Mouse (Mus musculus) ES-E14 (cell line): Measurements from ENCODE around the gene Fam193b.

Experiments used
- CHD2 ChIP-seq: IDR thresholded peaks from 2 replicates; pipeline ENCODE4 v1.6.1; 2014; ENCODE audit warnings: mild to moderate bottlenecking, low read depth, low read length, inconsistent platforms
- MAFK ChIP-seq: IDR thresholded peaks from 2 replicates; pipeline ENCODE4 v1.6.1; 2014; ENCODE audit warnings: mild to moderate bottlenecking, low read depth, low read length, inconsistent platforms; ENCODE audit not compliant: insufficient read depth
- ZC3H11A ChIP-seq: IDR thresholded peaks from 2 replicates; pipeline ENCODE4 v1.6.1; 2012; ENCODE audit warnings: low read depth, mild to moderate bottlenecking, inconsistent platforms, low read length, borderline replicate concordance
- ZNF384 ChIP-seq: IDR thresholded peaks from 2 replicates; pipeline ENCODE4 v1.6.1; 2012; ENCODE audit warnings: low read depth, low read length, inconsistent platforms

DNA sequence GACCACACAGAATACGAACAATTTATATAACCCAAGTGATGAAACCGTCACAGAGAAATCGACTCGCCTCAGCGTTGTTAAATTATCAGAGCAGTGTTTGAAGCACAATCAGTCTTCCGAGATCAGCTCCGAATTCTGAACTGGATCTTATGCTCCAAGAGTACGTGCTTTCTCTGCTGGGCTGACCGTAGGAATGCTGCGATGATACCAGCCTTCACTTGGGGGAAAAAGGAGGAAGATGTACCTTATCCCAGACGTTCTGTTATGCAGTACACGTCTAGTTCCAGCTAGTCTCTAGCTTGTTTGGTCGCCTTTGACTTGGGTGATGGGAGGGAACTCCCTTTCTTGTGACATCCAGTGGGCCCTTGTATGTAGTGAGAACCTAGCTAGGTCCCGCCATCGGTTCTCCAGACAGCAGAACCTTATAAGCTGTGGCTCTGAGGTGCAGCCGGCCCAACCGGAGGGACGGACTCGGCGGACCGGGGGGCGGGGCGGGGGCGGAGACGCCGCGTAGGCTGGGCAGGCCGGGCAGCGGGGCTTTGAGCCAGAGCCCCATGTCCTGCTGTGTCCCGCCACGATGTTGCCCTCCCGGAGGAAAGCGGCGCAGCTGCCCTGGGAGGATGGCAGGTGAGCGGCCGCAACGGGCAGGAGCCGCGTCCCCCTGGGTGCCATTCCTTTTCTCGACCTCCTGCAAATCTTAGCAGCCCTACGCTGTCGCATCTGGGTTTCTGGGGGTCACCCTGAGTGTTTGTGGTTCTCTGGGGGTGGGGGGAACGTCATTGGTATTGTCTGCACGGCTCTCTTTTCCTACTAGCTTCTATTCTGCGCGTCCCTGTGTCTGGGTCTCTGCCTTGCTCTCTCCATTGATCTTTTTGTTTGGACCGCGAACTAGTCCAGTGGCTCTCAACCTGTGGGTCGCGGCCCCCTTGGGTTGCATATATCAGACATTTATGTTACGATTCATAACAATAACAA, 28.9 kb upstream of the Fam193b start, which contains the start of gene B4galt7:
- 0 out of 2 replicates have a peak, but pooled peaks have one; percentile 60 for TF ChIP-seq CHD2
- no peak for TF ChIP-seq ZNF384
- no peak for TF ChIP-seq MAFK
- no peak for TF ChIP-seq ZC3H11A
